Mouse (Mus musculus) heart, adult 2 months (tissue): ENCODE results near the gene Gm42417. TPM values are rescaled to one million over a fixed set of nuclear protein-coding genes. Genes with fewer than 3 reads are reported as not detected.
A peak's percentile ranks its signal among the peaks of the same experiment; 100 is the strongest.

Experiments used
- DNase-seq, 2 experiments: peaks; one replicate each; pipeline ENCODE4 v3.0.0; 2021
- H3K27ac ChIP-seq: fragments of 200-600 bp; 2 replicates; pipeline ENCODE4 v1.8.1; 2022
- H3K27me3 ChIP-seq: fragments of 200-500 bp; 2 replicates; pipeline ENCODE4 v1.6.1; 2012; ENCODE audit warnings: mild to moderate bottlenecking, low read length, inconsistent platforms, mixed read lengths; ENCODE audit not compliant: control insufficient read depth, insufficient read depth
- H3K36me3 ChIP-seq: fragments of 200-500 bp; 2 replicates; pipeline ENCODE4 v1.6.1; 2012; ENCODE audit warnings: low read length, inconsistent platforms; ENCODE audit not compliant: control insufficient read depth, insufficient read depth
- H3K4me1 ChIP-seq: fragments of 200-500 bp; 2 replicates; pipeline ENCODE4 v1.6.1; 2011; ENCODE audit warnings: low read length; ENCODE audit not compliant: control insufficient read depth, insufficient read depth
- H3K4me3 ChIP-seq: fragments of 200-600 bp; 2 replicates; pipeline ENCODE4 v1.8.1; 2022
- H3K79me2 ChIP-seq: fragments of 200-500 bp; replicated peaks from 2 replicates; pipeline ENCODE4 v1.6.1; 2012; ENCODE audit warnings: mild to moderate bottlenecking, inconsistent platforms, low read length, moderate library complexity, mixed read lengths; ENCODE audit not compliant: control insufficient read depth, insufficient read depth
- H3K9ac ChIP-seq: fragments of 200-500 bp; 2 replicates; pipeline ENCODE4 v1.6.1; 2012; ENCODE audit warnings: low read depth, mild to moderate bottlenecking, control low read depth, inconsistent platforms, low read length, mixed read lengths
- CTCF ChIP-seq: fragments of 200-600 bp; IDR thresholded peaks from 2 replicates; pipeline ENCODE4 v1.8.1; 2022; ENCODE audit warnings: antibody characterized with exemption, mild to moderate bottlenecking, moderate library complexity
- EP300 ChIP-seq: fragments of 200-500 bp; IDR thresholded peaks from 2 replicates; pipeline ENCODE4 v1.6.1; 2011; ENCODE audit warnings: low read depth, low read length, control low read depth; ENCODE audit not compliant: insufficient read depth
- POLR2A ChIP-seq: fragments of 200-500 bp; IDR thresholded peaks from 2 replicates; pipeline ENCODE4 v1.6.1; 2011; ENCODE audit warnings: mild to moderate bottlenecking, low read depth, low read length, control low read depth; ENCODE audit not compliant: insufficient read depth
- WGBS: fragments of 180-500 bp; shearing (Covaris S2); methylation state at CpG from one replicate; pipeline ENCODE4 v1.1.7; 2018; 5-methylcytosine and 5-hydroxymethylcytosine counted together
- intact Hi-C: fragments of 180-260 bp; cut with DNase I; formaldehyde crosslinking; loops from one replicate; pipeline ENCODE4 v1.15.1; 2025
- polyA plus RNA-seq: library from polyadenylated mRNA; depleted of rRNA; stranded (reverse); fragments of >200 nt; gene quantifications from 2 replicates; pipeline ENCODE4 v1.2.3, GENCODE M21; 2012
- total RNA-seq, 2 experiments: library from RNA; stranded (reverse); gene quantifications; 2 replicates each; pipeline ENCODE4 v1.2.3; 2021

The Gm42417 gene
- total and polyA plus RNA-seq, 3 experiments: 148 to 172 TPM; not detected in 1

DNA sequence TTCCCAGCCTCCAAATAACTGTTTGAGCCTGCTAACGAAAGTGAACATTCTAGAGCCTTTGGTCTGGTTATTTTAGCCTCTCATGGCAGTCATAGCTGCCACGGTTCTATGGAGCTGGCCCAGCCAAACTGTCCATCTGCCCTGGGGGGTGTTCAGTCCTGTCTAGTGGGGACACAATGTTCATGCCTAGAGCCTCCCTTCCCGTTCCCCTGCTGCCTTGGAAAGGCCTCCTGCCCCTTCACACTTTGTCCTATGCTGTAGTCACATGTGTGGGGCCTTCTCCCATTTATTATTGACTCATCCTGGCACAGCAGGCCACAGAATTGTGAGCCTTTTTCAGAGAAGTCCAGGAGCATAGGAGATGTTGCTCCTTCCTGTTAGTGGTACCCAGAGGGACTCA is 21.0 kb downstream of the Gm42417 start:
- Histone ChIP-seq H3K27me3 (no peaks in the 10 kb centered on the region), H3K36me3 (peaks cover 5% of the 10 kb centered on the region), H3K27ac (no peak overlapping the region), H3K79me2 (0 out of 2 replicates have a peak, but pooled peaks cover 2% of the 10 kb centered on the region), H3K4me1 (peaks cover 5% of the 10 kb centered on the region; the same call in 1 of the 2 replicates), H3K9ac (no peak overlapping the region), H3K4me3 (no peak overlapping the region)
- WGBS: 56% methylated on average over 3 of the region's 3 CpGs
- TF ChIP-seq CTCF (no peak), EP300 (no peak), POLR2A (no peak)
- DNase-seq: no peak
- intact Hi-C loops: no loop called here

DNA sequence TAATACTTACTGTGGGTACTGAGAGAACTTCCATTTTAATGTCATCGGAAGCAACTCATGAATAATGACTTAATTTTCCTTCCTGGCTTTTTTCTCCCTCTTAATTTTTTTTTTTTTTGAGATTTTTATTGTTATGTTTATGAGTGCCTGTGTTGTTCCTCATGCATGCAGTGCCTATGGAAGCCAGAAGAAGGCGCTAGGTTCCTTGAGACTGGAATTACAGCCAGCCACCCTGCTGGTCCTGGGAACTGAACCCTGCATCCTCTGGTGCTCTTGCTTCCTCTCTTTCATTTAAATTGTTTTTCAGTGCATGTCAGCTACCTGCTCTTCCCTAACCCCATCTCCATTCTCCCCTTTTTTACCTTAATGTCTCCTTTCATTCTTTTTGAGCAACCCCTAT is 25.5 kb downstream of the Gm42417 start:
- Histone ChIP-seq H3K4me1 (peaks cover 6% of the 10 kb centered on the region), H3K79me2 (0 out of 2 replicates have a peak, but pooled peaks cover 2% of the 10 kb centered on the region), H3K36me3 (peaks cover 4% of the 10 kb centered on the region; the same call in 1 of the 2 replicates), H3K27me3 (no peaks in the 10 kb centered on the region), H3K4me3 (peak overlapping the region; percentile 68), H3K9ac (no peak overlapping the region), H3K27ac (no peak overlapping the region)
- TF ChIP-seq POLR2A (no peak), CTCF (peak; percentile 67), EP300 (no peak)
- intact Hi-C loops: loop anchor here (1.0 kb wide), 1 partner anchor 31 kb away; no protein-coding TSS in a partner anchor
- 58% methylated on average over 2 of the region's 2 CpGs for WGBS
- no peak for DNase-seq

DNA sequence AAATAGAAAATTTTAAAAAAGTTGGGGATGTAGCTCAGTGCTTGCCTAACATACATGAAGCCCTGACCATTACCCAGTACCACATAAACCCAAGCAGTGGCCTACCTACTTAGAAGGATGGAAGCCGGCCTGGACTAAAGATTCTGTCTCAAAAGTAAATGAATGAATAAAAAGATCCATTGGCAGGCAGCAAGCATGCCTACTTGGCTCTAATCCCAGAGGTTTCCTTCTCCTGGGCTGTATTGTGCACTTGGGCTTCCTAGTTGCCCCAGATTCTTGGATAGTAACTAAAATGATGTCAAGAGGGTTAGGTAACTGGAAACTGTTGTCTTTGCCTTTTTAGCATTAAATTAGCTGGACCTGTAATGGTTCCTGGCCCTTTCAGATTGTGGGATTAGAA is 25.9 kb downstream of the Gm42417 start:
- peaks cover 4% of the 10 kb centered on the region; the same call in 1 of the 2 replicates for H3K36me3 ChIP-seq
- no peak for DNase-seq
- no peak overlapping the region; the same call in 1 of the 2 replicates for H3K27ac ChIP-seq
- H3K9ac ChIP-seq: no peak overlapping the region
- TF ChIP-seq CTCF (no peak), POLR2A (no peak), EP300 (no peak)
- intact Hi-C loops: loop anchor here (1.0 kb wide), 1 partner anchor 31 kb away; no protein-coding TSS in a partner anchor
- 0 out of 2 replicates have a peak, but pooled peaks cover 2% of the 10 kb centered on the region for H3K79me2 ChIP-seq
- no peaks in the 10 kb centered on the region for H3K27me3 ChIP-seq
- peaks cover 6% of the 10 kb centered on the region for H3K4me1 ChIP-seq
- 11% methylated on average over 1 of the region's 1 CpGs for WGBS
- peak overlapping the region; percentile 68 for H3K4me3 ChIP-seq

DNA sequence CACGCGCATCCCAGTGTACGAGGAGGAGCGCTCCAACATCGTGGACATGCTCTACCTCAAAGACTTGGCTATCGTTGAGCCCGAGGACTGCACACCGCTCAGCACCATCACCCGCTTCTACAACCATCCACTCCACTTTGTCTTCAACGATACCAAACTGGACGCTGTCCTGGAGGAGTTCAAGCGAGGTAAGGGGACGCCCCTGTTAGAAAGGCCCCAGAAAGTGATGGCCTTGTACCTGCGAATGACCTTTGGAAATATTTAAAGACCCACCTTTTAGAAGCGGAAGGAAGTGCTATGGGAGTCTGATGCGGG is 26.3 kb downstream of the Gm42417 start:
- peaks cover 5% of the 10 kb centered on the region for H3K4me1 ChIP-seq
- H3K36me3 ChIP-seq: peaks cover 4% of the 10 kb centered on the region; the same call in 1 of the 2 replicates
- H3K79me2 ChIP-seq: 0 out of 2 replicates have a peak, but pooled peaks cover 2% of the 10 kb centered on the region
- H3K4me3 ChIP-seq: peak overlapping the region; percentile 68
- H3K27ac ChIP-seq: peak overlapping the region; percentile 43
- intact Hi-C loops: loop anchor here (1.0 kb wide), 1 partner anchor 31 kb away; no protein-coding TSS in a partner anchor
- peak overlapping the region; percentile 95 for H3K9ac ChIP-seq
- WGBS: 4% methylated on average over 16 of the region's 16 CpGs
- DNase-seq: no peak
- no peak for TF ChIP-seq CTCF
- TF ChIP-seq POLR2A: no peak
- TF ChIP-seq EP300: no peak
- H3K27me3 ChIP-seq: no peaks in the 10 kb centered on the region

DNA sequence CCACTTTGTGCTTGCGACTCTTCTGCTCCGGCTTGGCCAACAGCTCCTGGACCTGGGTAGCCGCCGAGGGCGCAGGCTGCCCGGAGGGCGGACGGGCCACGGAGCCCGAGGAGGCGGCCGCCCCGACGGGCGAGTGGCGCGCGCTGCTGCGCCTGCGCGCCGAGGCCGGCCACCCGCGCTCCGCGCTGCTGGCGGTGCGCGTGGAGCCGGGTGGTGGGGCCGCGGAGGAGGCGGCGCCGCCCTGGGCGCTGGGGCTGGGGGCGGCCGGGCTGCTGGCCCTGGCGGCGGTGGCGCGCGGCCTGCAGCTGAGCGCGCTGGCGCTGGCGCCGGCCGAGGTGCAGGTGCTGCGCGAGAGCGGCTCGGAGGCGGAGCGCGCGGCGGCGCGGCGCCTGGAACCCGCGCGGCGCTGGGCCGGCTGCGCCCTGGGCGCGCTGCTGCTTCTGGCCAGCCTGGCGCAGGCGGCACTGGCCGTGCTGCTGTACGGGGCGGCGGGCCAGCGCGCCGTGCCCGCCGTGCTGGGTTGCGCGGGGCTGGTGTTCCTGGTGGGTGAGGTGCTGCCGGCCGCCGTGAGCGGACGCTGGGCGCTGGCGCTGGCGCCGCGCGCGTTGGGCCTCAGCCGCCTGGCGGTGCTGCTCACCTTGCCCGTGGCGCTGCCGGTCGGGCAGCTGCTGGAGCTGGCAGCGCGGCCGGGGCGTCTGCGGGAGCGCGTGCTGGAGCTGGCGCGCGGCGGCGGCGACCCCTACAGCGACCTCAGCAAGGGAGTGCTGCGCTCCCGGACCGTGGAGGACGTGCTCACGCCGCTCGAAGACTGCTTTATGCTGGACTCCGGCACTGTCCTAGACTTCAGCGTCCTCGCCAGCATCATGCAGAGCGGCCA is 26.9 kb downstream of the Gm42417 start:
- Histone ChIP-seq H3K9ac (peak overlapping the region; percentile 95), H3K4me3 (peak overlapping the region; percentile 71), H3K36me3 (peaks cover 4% of the 10 kb centered on the region; the same call in 1 of the 2 replicates), H3K79me2 (0 out of 2 replicates have a peak, but pooled peaks cover 2% of the 10 kb centered on the region), H3K27me3 (no peaks in the 10 kb centered on the region), H3K27ac (peak overlapping the region; percentile 99), H3K4me1 (peaks cover 3% of the 10 kb centered on the region)
- intact Hi-C loops: no loop called here
- TF ChIP-seq EP300 (no peak), CTCF (peak; percentile 39)
- DNase-seq: peak; percentile 68 to 71
- WGBS: 10% methylated on average over 126 of the region's 126 CpGs

GRCm38 (mm10) chr1:36511289-36512021 is 27.8 kb downstream of the Gm42417 start, which contains the start of gene Cnnm3:
Gene Cnnm3, plus strand, starts transcription at chr1:36511867.
- Histone ChIP-seq H3K4me3 (peak within 1 kb of the TSS; percentile 71), H3K9ac (peak within 1 kb of the TSS; percentile 95), H3K27ac (peak within 1 kb of the TSS; percentile 99), H3K36me3 (peaks cover 4% of the 10 kb centered on the region; the same call in 1 of the 2 replicates), H3K27me3 (no peaks in the 10 kb centered on the region), H3K4me1 (peaks cover 3% of the 10 kb centered on the region), H3K79me2 (0 out of 2 replicates have a peak, but pooled peaks cover 2% of the 10 kb centered on the region)
- intact Hi-C loops: loop anchor here (2.0 kb wide), 2 partner anchors 41 to 143 kb away; partner anchors contain the start of genes Cnnm4 and Kansl3
- DNase-seq: peak; percentile 100
- 1% methylated on average over 51 of the region's 51 CpGs for WGBS
- peak; percentile 89 for TF ChIP-seq POLR2A
- peak; percentile 71 for TF ChIP-seq CTCF
- peak; percentile 65; the same call in 1 of the 2 replicates for TF ChIP-seq EP300
